Mouse (Mus musculus): ENCODE data around the gene 1700020A23Rik.

Gene 1700020A23Rik

DNA sequence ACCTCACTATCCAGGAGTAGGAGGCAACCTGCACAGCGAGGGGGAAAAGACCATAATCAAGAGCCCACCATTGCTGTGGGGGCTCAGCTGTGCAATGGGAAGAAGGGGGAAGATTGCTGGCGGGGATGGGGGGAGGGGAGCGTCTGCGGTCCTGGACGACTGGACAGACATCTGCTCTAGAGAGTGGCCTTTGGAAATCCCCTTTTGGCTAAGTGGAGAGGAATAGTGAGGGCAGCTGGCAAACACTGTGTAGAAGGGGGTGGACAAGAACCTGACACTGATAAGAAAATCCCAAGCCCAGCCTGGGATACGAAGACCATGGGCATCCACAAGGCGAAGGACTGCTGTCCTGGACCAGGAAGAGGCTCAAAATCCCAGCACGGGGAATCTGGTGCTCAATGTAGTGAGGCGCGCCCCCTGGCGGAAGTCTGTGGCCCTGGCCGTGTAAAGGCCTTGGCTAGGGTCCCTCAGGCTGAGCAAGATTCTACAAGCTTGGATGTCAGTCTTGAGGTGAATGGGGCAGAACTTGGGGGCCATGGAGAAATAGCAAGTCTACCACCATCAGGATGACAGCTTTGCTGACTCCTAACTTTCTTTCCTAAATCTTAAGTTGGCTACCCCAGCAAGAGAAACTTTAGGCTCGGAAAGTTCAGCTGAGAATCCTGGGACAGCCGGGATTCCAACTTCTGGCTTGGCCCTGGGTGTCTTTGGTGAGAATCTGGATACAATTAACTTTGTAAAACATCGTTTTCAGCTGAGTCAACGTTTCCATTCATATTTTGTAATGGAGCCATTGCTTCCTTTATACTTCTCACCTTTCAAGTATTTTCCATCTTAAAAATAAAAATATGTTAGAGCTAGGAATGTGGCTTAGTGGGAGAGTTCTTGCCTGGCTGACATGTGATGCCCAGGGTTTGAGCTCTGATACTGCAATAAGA is 6.8 kb downstream of the 1700020A23Rik start:
- DNase-seq (ENCODE audit: low spot score) = peak; percentile 93

DNA sequence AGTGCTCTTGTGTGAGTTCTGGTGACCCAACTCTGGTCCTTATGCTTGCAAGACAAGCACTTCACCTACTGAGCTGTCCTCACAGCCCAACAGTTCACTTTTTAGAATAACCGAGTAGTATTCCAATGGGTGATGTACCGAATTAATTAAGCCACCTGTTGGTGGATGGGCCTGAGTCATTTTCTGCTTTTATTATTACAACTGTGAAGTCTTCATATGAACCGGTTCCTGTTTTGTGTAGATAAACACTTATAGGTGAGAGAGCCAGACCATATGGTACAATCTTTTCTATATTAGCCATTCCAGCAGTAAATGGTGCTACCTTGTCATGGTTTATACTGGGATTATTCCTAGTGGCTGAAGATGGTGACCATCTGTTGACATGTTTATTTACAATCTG is 7.7 kb downstream of the 1700020A23Rik start:
- DNase-seq (ENCODE audit: low spot score) = no peak

GRCm38 (mm10) chr2:130414094-130414856 is 9.2 kb downstream of the 1700020A23Rik start:
- DNase-seq (ENCODE audit: low spot score) = no peak

GRCm38 (mm10) chr2:130421781-130422620 is 16.9 kb downstream of the 1700020A23Rik start:
- DNase-seq (ENCODE audit: low spot score) = no peak

- DNase-seq (ENCODE audit: low spot score) = peak; percentile 72
Observed at GRCm38 (mm10) chr2:130423397-130424125, 18.5 kb downstream of the 1700020A23Rik start.

DNA sequence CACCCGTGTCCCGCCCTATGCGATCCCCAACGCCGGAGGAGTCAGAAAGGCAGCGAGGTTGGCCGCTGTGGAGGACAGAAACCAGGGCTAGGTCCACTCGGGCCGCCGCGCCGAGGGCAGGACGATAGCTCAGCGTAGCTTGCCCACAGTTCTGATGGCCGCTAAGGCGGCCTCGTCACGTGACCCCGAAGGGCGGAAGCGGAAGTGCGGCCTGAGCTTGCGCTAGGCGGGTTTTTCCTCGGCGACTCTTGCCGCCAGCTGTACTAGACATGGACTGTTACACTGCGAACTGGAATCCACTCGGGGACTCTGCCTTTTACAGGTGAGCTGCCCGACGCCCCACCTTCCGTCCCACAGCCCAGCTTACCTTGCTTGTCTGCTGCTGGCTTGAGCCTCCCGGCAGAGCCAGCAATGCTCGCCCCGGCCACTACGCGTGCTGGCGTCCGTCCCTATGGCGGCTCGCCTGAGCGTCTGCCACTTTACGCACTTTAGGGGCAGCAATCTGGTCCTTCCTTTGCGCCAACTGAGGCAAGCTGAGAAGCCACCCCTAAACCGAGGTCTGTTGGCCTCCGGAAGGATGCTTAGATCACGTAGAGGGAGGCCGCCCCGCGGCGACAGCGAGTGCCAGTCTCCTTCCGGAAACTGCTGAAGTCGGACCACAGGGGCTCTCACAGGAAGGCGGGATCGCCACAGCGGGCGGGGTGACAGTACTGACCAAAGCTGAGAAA is 19.2 kb downstream of the 1700020A23Rik start, which contains the start of the genes Vps16 and Pced1a:
TSS of gene Vps16 (plus strand) at position 214 of the 728 bp plus-strand sequence.
TSS of gene Pced1a (minus strand) at position 576 of the 728 bp plus-strand sequence.
- peak; percentile 87 for DNase-seq (ENCODE audit: low spot score)

GRCm38 (mm10) chr2:130425112-130425511 is 20.1 kb downstream of the 1700020A23Rik start:
- DNase-seq (ENCODE audit: low spot score) = no peak

DNA sequence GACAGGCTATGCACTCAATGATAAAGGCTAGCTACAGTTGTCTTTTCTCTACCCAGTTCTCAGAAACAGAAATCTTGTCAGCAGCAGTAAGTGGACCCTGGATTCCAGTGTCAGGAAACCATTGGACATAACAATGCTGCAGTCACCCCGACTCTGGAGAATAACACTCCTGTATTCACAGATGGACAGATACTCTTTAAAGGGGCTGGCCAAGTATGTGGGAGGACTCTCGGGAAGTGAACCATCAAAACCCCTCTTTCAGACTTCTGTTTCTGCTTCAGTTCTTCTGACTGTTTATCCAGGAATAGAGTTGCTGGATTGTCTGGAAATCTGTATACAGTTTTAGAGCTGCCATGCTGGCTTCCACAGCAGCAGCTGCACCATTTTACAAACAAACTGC is 24.8 kb downstream of the 1700020A23Rik start:
- no peak for DNase-seq (ENCODE audit: low spot score)

DNA sequence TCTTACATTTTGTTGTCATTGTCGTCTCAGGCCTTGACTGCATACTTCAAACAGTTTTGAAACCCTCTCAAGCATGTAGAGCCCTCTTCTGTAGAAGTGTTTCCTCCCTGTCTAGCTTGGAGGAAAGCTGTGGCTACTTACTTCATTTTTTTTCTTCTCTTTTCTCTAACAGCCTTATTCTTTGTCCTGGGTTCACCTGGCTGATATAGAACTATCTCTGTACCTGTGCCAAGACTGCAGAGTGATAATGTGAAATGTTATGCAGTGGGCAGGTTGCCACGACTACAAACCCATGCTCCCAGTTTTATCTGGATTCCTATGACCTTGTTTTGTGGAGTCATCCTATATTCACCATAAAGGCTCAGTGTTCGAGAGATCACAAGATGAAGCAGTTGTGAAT is 25.4 kb downstream of the 1700020A23Rik start:
- no peak for DNase-seq (ENCODE audit: low spot score)

GRCm38 (mm10) chr2:130432157-130432556 is 27.1 kb downstream of the 1700020A23Rik start:
- DNase-seq (ENCODE audit: low spot score) = no peak

- DNase-seq (ENCODE audit: low spot score) = no peak
Observed at GRCm38 (mm10) chr2:130433152-130433551, 28.1 kb downstream of the 1700020A23Rik start.

DNA sequence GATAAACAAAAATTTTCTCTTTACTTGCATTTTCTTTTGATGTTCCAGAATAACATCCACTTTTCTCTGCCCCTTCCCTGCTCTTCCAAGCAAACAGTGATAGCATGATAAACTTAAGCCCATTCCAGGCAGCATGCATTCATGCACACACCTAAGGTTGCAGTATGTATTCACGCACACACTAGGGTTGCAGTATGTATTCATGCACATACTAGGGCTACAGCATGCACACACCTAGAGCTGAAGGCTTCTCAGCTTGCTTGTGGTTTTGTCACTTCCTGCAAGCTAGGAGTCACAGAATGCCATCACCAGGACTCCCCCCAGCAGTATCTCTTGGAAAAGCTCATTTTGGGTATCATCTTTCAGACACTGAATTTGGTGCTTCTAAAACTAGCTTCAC is 31.7 kb downstream of the 1700020A23Rik start:
- DNase-seq (ENCODE audit: low spot score) = no peak

- no peak for DNase-seq (ENCODE audit: low spot score)
Observed at GRCm38 (mm10) chr2:130438861-130439260, 33.8 kb downstream of the 1700020A23Rik start.

GRCm38 (mm10) chr2:130439840-130440480 is 34.9 kb downstream of the 1700020A23Rik start:
- DNase-seq (ENCODE audit: low spot score) = no peak

DNA sequence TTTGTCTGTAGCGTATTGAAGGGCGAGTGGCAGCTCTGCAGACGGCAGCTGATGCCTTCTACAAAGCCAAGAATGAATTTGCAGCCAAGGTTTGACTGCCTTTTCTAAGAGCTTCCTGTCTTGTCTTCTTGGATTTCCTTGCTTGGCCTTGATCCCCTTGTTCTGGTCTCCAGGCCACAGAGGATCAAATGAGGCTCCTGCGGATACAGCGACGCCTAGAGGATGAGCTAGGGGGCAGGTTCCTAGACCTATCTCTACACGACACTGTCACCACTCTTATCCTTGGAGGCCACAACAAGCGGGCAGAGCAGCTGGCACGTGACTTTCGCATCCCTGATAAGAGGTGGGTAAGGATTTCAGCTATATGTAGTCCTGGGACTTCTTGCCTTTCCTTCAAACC is 37.1 kb downstream of the 1700020A23Rik start:
- no peak for DNase-seq (ENCODE audit: low spot score)

DNA sequence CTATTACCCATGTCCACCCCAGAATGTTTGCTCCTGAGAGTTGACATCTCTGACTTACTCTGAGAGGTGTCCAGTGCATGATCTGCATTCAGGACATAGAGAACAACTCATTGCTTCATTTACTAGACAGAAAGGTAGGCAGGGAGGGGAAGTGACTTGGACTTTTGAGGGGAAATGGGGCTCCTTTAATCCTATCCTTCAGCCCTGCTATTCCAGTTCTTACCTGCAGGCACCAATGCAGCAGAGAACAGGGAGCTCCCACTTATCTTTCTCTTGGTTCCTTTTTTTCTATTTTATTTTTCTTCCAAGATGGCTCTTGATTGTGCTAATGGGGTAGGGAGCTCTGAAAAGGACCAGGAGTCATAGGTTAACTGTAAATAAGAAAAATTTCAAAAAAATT is 43.4 kb downstream of the 1700020A23Rik start:
- DNase-seq (ENCODE audit: low spot score) = no peak

DNA sequence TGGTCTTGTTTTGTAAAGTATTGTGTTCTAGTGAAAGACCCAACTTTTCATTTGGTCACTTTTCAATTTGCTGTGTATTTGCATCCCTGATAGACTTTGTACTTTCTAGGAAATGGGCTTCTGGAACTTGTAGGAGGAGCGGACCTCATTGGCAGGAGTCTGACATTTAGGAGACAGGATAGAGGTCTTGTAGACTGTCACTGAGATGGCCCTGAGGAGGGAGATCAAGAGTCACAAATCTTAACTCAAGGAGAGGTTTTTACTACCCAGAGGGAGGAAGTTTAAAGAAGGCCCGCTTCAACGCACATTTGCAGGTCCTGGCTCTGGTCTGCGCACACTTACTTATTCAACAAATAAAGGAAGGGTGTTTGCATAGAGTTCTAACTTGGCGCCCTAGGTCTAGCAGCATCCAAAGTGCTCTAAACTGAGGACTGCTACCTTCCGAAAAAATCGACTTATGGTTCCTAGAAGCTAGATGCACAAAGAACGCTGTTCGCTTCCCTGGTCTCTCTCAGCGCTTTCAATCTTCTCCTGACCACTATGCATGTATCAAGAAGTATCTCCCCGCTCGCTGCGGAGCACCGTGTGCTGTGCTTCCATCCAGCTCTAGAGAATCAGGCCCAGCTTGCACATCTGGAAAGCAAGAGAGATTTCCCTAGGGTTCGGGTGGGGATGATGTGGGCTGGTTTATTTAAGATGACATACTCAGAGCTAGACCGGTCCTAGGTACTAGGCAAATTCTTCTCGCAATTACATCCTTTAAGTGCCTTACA is 44.1 kb downstream of the 1700020A23Rik start:
- DNase-seq (ENCODE audit: low spot score) = no peak

GRCm38 (mm10) chr2:130449794-130450433 is 44.9 kb downstream of the 1700020A23Rik start, which contains the start of gene Ptpra:
Ptpra (plus strand) TSS chr2:130450278.
- DNase-seq (ENCODE audit: low spot score) = peak; percentile 89

- peak; percentile 56 for DNase-seq (ENCODE audit: low spot score)
Observed at GRCm38 (mm10) chr2:130450434-130450796, 45.4 kb downstream of the 1700020A23Rik start.
